Mouse (Mus musculus): ENCODE data around the gene Sirt5. TPM values are rescaled to one million over a fixed set of nuclear protein-coding genes. Genes with fewer than 3 reads are reported as not detected.

Sirt5 gene
- polyA plus RNA-seq, 1 experiment from 2014 or later, result 21.2 TPM

DNA sequence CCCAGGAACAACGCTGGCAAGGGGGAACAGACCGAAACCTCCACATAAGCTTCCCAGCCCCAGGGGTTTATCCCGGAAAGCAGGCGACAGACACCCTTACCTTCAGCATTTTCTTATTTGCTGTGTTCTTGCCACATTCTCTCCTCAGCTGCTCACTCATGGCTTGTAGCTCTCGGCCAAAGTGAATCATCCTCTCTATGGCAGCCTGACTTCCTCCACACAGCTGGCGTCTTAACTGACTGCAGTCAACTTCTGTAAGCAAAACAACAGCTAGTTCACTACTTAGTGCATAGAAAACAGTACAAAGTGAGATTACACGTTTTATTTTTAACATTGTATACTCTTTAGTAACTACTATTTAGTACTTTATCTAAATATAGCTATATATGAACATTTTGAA, 47.0 kb downstream of the Sirt5 start:
- 84% methylated on average over 7 of the region's 7 CpGs for WGBS
- ATAC-seq (ENCODE audit: insufficient read depth) (no peak), DNase-seq (no peak)
- Histone ChIP-seq H3K36me3 (ENCODE audit: insufficient read depth) (peaks cover 79% of the 10 kb centered on the region), H3K4me3 (ENCODE audit: low read depth, low read length) (no peak overlapping the region), H3K27ac (ENCODE audit: low read depth) (no peak overlapping the region), H3K4me2 (no peak overlapping the region), H3K4me1 (ENCODE audit: insufficient read depth) (no peaks in the 10 kb centered on the region), H3K9me3 (ENCODE audit: low read depth, low read length) (no peaks in the 10 kb centered on the region), H3K27me3 (ENCODE audit: insufficient read depth, low read length) (no peaks in the 10 kb centered on the region), H3K9ac (no peak overlapping the region)
- TF ChIP-seq CTCF (IDR thresholded peaks at IDR 0.05; ENCODE audit: low read depth), result no peak

DNA sequence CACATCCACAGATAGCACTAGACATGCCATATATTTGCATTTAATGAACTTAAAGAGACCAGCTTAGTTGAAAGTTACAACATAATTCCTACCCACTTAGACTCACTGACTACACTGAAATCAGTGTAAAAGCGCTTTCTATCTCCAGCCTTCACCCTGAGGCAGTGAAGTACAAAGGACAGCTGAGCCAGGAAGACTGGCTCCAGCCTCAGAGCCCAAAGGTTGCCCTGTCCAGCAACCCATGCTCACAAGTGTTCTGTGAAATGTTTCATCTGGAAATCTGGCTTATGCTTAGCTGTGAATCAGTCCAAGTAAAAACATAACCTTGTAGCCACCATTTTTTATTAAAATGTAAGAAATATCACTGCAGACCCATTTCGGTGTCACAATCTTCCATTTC, 48.3 kb downstream of the Sirt5 start:
- ATAC-seq (ENCODE audit: insufficient read depth) (no peak), DNase-seq (no peak)
- H3K4me2 ChIP-seq, result no peak overlapping the region
- no peak overlapping the region for H3K4me3 ChIP-seq (ENCODE audit: low read depth, low read length)
- H3K36me3 ChIP-seq (ENCODE audit: insufficient read depth), result peaks cover 73% of the 10 kb centered on the region
- no peaks in the 10 kb centered on the region for H3K27me3 ChIP-seq (ENCODE audit: insufficient read depth, low read length)
- no peaks in the 10 kb centered on the region for H3K9me3 ChIP-seq (ENCODE audit: low read depth, low read length)
- no peak overlapping the region for H3K9ac ChIP-seq
- H3K4me1 ChIP-seq (ENCODE audit: insufficient read depth), result no peaks in the 10 kb centered on the region
- no peak for TF ChIP-seq CTCF (IDR thresholded peaks at IDR 0.05; ENCODE audit: low read depth)
- H3K27ac ChIP-seq (ENCODE audit: low read depth), result no peak overlapping the region
- WGBS, result 87% methylated on average over 2 of the region's 2 CpGs

DNA sequence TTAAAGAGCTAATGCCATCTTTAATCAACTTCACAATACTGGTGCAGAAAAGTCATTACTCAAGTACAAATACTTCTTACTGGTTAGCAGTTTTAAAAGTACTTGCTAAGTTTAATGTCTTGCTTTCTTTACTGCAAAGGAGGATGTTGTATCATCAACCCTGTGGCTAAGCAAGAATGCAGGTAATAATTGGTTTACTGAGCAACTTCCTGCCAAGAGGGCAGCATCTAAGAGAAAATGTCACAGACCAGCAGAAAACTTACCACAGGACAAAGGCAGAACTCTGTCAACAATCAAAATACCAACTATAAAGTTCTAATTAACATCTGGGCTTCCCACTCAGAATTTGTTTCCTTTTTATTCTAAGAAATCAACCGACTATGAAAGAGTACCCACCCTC, 50.0 kb downstream of the Sirt5 start:
- no peak for DNase-seq
- no peak for TF ChIP-seq CTCF (IDR thresholded peaks at IDR 0.05; ENCODE audit: low read depth)
- Histone ChIP-seq H3K9me3 (ENCODE audit: low read depth, low read length) (no peaks in the 10 kb centered on the region), H3K9ac (no peak overlapping the region), H3K4me2 (no peak overlapping the region), H3K4me3 (ENCODE audit: low read depth, low read length) (no peak overlapping the region), H3K4me1 (ENCODE audit: insufficient read depth) (no peaks in the 10 kb centered on the region), H3K36me3 (ENCODE audit: insufficient read depth) (peaks cover 83% of the 10 kb centered on the region), H3K27ac (ENCODE audit: low read depth) (no peak overlapping the region), H3K27me3 (ENCODE audit: insufficient read depth, low read length) (no peaks in the 10 kb centered on the region)
- 84% methylated on average over 1 of the region's 1 CpGs for WGBS
- ATAC-seq (ENCODE audit: insufficient read depth), result no peak

DNA sequence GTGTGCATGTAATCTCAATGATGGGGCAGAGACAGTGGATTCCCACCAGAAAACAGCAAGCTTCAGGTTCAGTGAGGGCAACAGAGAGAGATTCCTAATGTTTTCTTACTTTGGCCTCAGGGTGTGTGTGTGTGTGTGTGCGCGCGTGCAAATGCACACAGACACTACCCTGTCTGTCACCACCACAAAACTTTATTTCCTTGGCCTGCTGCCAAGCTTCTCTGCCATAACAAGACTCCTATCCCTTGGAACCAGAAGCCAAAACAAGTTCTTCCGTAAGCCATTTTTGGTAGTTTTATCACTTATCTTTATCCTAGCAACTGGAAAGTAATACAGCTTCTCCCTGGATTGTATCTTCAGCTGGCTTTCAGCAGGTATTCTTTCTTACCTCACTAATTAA, 63.1 kb downstream of the Sirt5 start:
- H3K9ac ChIP-seq, result no peak overlapping the region
- no peak overlapping the region for H3K27ac ChIP-seq (ENCODE audit: low read depth)
- DNase-seq (peak; percentile 66), ATAC-seq (ENCODE audit: insufficient read depth) (no peak)
- H3K4me2 ChIP-seq, result no peak overlapping the region
- no peaks in the 10 kb centered on the region for H3K27me3 ChIP-seq (ENCODE audit: insufficient read depth, low read length)
- no peak overlapping the region for H3K4me3 ChIP-seq (ENCODE audit: low read depth, low read length)
- H3K9me3 ChIP-seq (ENCODE audit: low read depth, low read length), result no peaks in the 10 kb centered on the region
- H3K36me3 ChIP-seq (ENCODE audit: insufficient read depth), result peaks cover 14% of the 10 kb centered on the region; the same call in 1 of the 2 replicates
- WGBS, result 70% methylated on average over 4 of the region's 4 CpGs
- no peaks in the 10 kb centered on the region for H3K4me1 ChIP-seq (ENCODE audit: insufficient read depth)
- no peak for TF ChIP-seq CTCF (IDR thresholded peaks at IDR 0.05; ENCODE audit: low read depth)

DNA sequence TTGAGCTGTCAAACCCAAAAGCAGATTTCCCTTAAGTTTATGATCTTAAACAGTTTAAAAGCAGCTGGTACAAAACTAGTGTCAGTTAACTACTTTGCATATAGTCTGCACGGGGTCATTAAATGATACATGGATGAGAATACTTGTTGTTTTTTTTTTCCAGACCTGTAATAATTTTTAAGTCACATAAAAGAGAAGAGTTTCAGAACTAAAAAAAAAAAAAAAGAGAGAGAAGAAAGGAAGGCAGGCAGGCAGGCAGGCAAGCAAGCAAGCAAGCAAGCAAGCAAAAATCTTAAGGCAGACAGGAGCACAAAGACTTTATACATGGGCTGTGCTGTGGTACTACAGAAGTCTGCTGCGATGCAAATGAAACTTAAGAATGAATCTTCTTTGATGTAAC, 68.1 kb downstream of the Sirt5 start:
- H3K27me3 ChIP-seq (ENCODE audit: insufficient read depth, low read length), result no peaks in the 10 kb centered on the region
- 0 out of 2 replicates have a peak, but pooled peaks cover 7% of the 10 kb centered on the region for H3K36me3 ChIP-seq (ENCODE audit: insufficient read depth)
- DNase-seq (no peak), ATAC-seq (ENCODE audit: insufficient read depth) (no peak)
- no peak overlapping the region for H3K9ac ChIP-seq
- no peaks in the 10 kb centered on the region for H3K4me1 ChIP-seq (ENCODE audit: insufficient read depth)
- no peak overlapping the region for H3K4me3 ChIP-seq (ENCODE audit: low read depth, low read length)
- no peak overlapping the region for H3K4me2 ChIP-seq
- TF ChIP-seq CTCF (IDR thresholded peaks at IDR 0.05; ENCODE audit: low read depth), result no peak
- H3K27ac ChIP-seq (ENCODE audit: low read depth), result no peak overlapping the region
- H3K9me3 ChIP-seq (ENCODE audit: low read depth, low read length), result no peaks in the 10 kb centered on the region
- 79% methylated on average over 2 of the region's 2 CpGs for WGBS

DNA sequence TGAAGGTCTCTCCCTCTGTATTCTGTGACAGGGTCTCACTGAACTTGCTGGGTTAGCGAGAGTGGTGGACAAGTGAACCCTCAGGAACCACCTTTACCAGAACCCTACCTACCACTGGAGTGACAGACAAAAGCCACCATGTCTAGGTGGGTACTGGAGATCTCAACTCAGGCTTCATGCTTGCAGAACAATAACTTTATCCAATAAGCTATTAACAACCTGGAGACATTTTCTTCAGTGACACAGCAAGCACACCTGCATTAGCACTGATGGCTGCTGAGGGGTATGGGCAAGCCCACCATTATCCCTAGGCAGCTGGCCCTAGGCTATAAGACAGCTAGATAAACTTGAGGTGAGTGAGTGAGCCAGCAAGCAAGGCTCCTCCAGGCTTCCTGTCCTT, 75.1 kb downstream of the Sirt5 start:
- TF ChIP-seq CTCF (IDR thresholded peaks at IDR 0.05; ENCODE audit: low read depth), result no peak
- Histone ChIP-seq H3K9ac (no peak overlapping the region), H3K36me3 (ENCODE audit: insufficient read depth) (no peaks in the 10 kb centered on the region), H3K27ac (ENCODE audit: low read depth) (no peak overlapping the region), H3K27me3 (ENCODE audit: insufficient read depth, low read length) (no peaks in the 10 kb centered on the region), H3K4me1 (ENCODE audit: insufficient read depth) (peaks cover 9% of the 10 kb centered on the region), H3K4me3 (ENCODE audit: low read depth, low read length) (no peak overlapping the region), H3K4me2 (no peak overlapping the region), H3K9me3 (ENCODE audit: low read depth, low read length) (no peaks in the 10 kb centered on the region)
- 92% methylated on average over 1 of the region's 1 CpGs for WGBS
- no peak for ATAC-seq (ENCODE audit: insufficient read depth)
- DNase-seq, result no peak

DNA sequence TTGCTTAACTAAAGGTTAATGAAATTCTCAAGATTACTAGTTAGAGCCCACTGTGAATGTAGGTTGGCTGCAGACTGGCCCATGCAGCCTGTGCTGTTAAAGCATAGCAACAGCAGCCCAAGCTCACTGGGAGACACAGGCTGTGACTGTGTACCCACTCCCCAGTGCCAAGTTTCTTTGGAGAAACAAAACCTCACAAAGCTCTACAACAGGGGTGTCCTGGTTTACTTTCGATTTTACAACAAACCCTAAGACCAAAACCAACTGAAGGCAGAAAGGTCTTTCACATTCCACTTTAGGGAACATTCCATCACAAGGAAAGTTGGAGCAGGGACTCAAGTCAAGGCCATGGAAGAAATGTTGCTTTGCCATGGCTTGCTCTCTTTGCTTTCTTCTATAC, 77.3 kb downstream of the Sirt5 start:
- H3K4me1 ChIP-seq (ENCODE audit: insufficient read depth), result peaks cover 9% of the 10 kb centered on the region
- H3K36me3 ChIP-seq (ENCODE audit: insufficient read depth), result no peaks in the 10 kb centered on the region
- no peak overlapping the region for H3K9ac ChIP-seq
- no peak overlapping the region for H3K4me3 ChIP-seq (ENCODE audit: low read depth, low read length)
- H3K27ac ChIP-seq (ENCODE audit: low read depth), result no peak overlapping the region
- ATAC-seq (ENCODE audit: insufficient read depth) (no peak), DNase-seq (no peak)
- no peaks in the 10 kb centered on the region for H3K27me3 ChIP-seq (ENCODE audit: insufficient read depth, low read length)
- no peak for TF ChIP-seq CTCF (IDR thresholded peaks at IDR 0.05; ENCODE audit: low read depth)
- no peak overlapping the region for H3K4me2 ChIP-seq
- 81% methylated on average over 1 of the region's 1 CpGs for WGBS
- no peaks in the 10 kb centered on the region for H3K9me3 ChIP-seq (ENCODE audit: low read depth, low read length)

DNA sequence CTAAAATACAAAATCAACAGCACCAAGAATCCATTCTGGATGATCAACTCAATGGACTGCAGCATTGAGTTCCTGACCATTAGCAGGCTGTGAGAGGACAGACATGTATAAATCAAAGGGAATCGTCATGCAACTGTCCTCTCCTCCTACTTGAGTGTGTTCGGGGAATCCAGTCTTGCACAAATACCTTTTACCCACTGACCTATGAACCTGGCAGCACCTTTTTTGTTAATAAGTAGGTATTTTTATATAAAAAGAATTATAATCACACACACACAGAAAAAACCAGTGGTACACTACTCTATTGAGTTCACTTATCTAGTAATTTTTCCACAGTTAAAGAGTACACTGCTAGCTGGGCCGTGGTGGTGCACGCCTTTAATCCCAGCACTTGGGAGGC, 78.4 kb downstream of the Sirt5 start:
- TF ChIP-seq CTCF (IDR thresholded peaks at IDR 0.05; ENCODE audit: low read depth), result no peak
- Histone ChIP-seq H3K27me3 (ENCODE audit: insufficient read depth, low read length) (no peaks in the 10 kb centered on the region), H3K9me3 (ENCODE audit: low read depth, low read length) (no peaks in the 10 kb centered on the region), H3K9ac (no peak overlapping the region), H3K36me3 (ENCODE audit: insufficient read depth) (no peaks in the 10 kb centered on the region), H3K27ac (ENCODE audit: low read depth) (no peak overlapping the region), H3K4me1 (ENCODE audit: insufficient read depth) (peaks cover 9% of the 10 kb centered on the region), H3K4me3 (ENCODE audit: low read depth, low read length) (no peak overlapping the region), H3K4me2 (no peak overlapping the region)
- ATAC-seq (ENCODE audit: insufficient read depth), result no peak
- no peak for DNase-seq
- 91% methylated on average over 4 of the region's 4 CpGs for WGBS

Measured in lung, embryonic 14.5 days (tissue).